25 mouse cellular contexts compared by ENCODE assay signal in the genomic region with DNA sequence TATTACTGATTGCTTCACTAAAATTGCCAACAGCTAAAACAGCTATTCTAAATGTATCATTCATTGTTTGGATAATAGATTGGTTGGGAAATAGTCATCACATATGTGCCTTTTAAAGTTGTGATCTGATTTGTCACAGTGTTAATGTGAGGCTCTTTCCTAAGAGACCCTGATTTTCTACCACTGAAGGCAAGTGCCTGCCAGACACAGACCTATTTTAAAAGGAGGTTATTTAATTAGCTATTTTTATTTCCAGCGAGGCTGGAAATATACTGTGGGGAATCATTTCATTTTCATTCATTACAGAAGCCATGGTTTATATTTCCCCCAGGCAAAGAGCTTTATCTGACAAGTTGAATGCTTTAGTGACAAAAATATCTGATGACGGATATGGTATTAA.
DNase-seq lines count a peak whose midpoint lies in the region; ATAC-seq lines count a peak whose summit lies in the region.
"Had no signal": no experiment of that assay in that cellular context is flagged by ENCODE, and none has a peak within 500 bp of the region (broad histone marks: within the 10 kb centered on the region; RNA-seq: fewer than 3 reads in every experiment).

No protein-coding gene starts in this region.

- H3K9ac ChIP-seq in hindbrain, embryonic 12.5 days, result no peak overlapping the region
- no peak overlapping the region for H3K9ac ChIP-seq in hindbrain, embryonic 11.5 days (ENCODE audit: low read depth, low read length)
- H3K9ac ChIP-seq in midbrain, embryonic 13.5 days (replicated peaks), result no peak overlapping the region
- H3K9ac ChIP-seq in midbrain, embryonic 11.5 days (ENCODE audit: low read length), result no peak overlapping the region
- no peak overlapping the region for H3K9ac ChIP-seq in hindbrain, embryonic 14.5 days
- no peak overlapping the region for H3K9ac ChIP-seq in midbrain, embryonic 16.5 days (ENCODE audit: low read depth, low read length)
- H3K9ac ChIP-seq: intestine, embryonic 15.5 days; kidney, embryonic 15.5 days; limb, embryonic 13.5 days; liver, embryonic 12.5 days; stomach, embryonic 15.5 days had no signal

- no peaks in the 10 kb centered on the region for H3K27me3 ChIP-seq in hindbrain, embryonic 12.5 days
- H3K27me3 ChIP-seq in hindbrain, embryonic 11.5 days (ENCODE audit: control insufficient read depth, insufficient read depth, low read length), result no peaks in the 10 kb centered on the region
- no peaks in the 10 kb centered on the region for H3K27me3 ChIP-seq in midbrain, embryonic 13.5 days
- H3K27me3 ChIP-seq in midbrain, embryonic 11.5 days (ENCODE audit: control insufficient read depth, insufficient read depth, low read length), result no peaks in the 10 kb centered on the region
- H3K27me3 ChIP-seq in hindbrain, embryonic 14.5 days (ENCODE audit: control insufficient read depth, insufficient read depth, low read length), result no peaks in the 10 kb centered on the region
- H3K27me3 ChIP-seq in midbrain, embryonic 16.5 days (ENCODE audit: control insufficient read depth, insufficient read depth, low read depth, low read length), result no peaks in the 10 kb centered on the region
- H3K27me3 ChIP-seq: intestine, embryonic 15.5 days; kidney, embryonic 15.5 days; limb, embryonic 13.5 days; liver, embryonic 12.5 days; Patski; stomach, embryonic 15.5 days had no signal

- H3K4me1 ChIP-seq in hindbrain, embryonic 12.5 days, result no peaks in the 10 kb centered on the region
- H3K4me1 ChIP-seq in hindbrain, embryonic 11.5 days (replicated peaks; ENCODE audit: control insufficient read depth, insufficient read depth, low read length), result no peaks in the 10 kb centered on the region
- H3K4me1 ChIP-seq in midbrain, embryonic 13.5 days (replicated peaks), result peaks cover 21% of the 10 kb centered on the region
- H3K4me1 ChIP-seq in midbrain, embryonic 11.5 days (ENCODE audit: control insufficient read depth, insufficient read depth, low read length), result no peaks in the 10 kb centered on the region
- peaks cover 5% of the 10 kb centered on the region; the same call in 1 of the 2 replicates for H3K4me1 ChIP-seq in hindbrain, embryonic 14.5 days (replicated peaks; ENCODE audit: control insufficient read depth, insufficient read depth, low read length)
- no peaks in the 10 kb centered on the region; the same call in 1 of the 2 replicates for H3K4me1 ChIP-seq in midbrain, embryonic 16.5 days (ENCODE audit: control insufficient read depth, insufficient read depth, low read length)
- H3K4me1 ChIP-seq: heart, embryonic 10.5 days; intestine, embryonic 15.5 days; kidney, embryonic 15.5 days; limb, embryonic 13.5 days; liver, embryonic 12.5 days; stomach, embryonic 15.5 days had no signal

- no peak overlapping the region for H3K4me3 ChIP-seq in hindbrain, embryonic 12.5 days
- no peak overlapping the region for H3K4me3 ChIP-seq in hindbrain, embryonic 11.5 days (ENCODE audit: low read depth, low read length)
- no peak overlapping the region for H3K4me3 ChIP-seq in midbrain, embryonic 13.5 days (replicated peaks)
- H3K4me3 ChIP-seq in midbrain, embryonic 11.5 days (ENCODE audit: low read depth, low read length), result no peak overlapping the region
- no peak overlapping the region for H3K4me3 ChIP-seq in hindbrain, embryonic 14.5 days (replicated peaks; ENCODE audit: low read length)
- no peak overlapping the region for H3K4me3 ChIP-seq in midbrain, embryonic 16.5 days (ENCODE audit: low read depth, low read length)
- H3K4me3 ChIP-seq: forebrain, embryonic 10.5 days; heart, embryonic 10.5 days; intestine, embryonic 15.5 days; kidney, embryonic 15.5 days; limb, embryonic 13.5 days; liver, embryonic 12.5 days; myocyte; stomach, embryonic 15.5 days had no signal

- 63% methylated on average over 2 of the region's 2 CpGs for WGBS in hindbrain, embryonic 12.5 days
- 58% methylated on average over 2 of the region's 2 CpGs for WGBS in hindbrain, embryonic 11.5 days
- WGBS in midbrain, embryonic 13.5 days, result 44% methylated on average over 2 of the region's 2 CpGs
- WGBS in midbrain, embryonic 11.5 days, result 76% methylated on average over 2 of the region's 2 CpGs
- WGBS in hindbrain, embryonic 14.5 days, result 50% methylated on average over 2 of the region's 2 CpGs
- 32% methylated on average over 2 of the region's 2 CpGs for WGBS in midbrain, embryonic 16.5 days

- no peaks in the 10 kb centered on the region for H3K36me3 ChIP-seq in hindbrain, embryonic 12.5 days
- H3K36me3 ChIP-seq in hindbrain, embryonic 11.5 days (ENCODE audit: control insufficient read depth, insufficient read depth, low read length), result no peaks in the 10 kb centered on the region
- H3K36me3 ChIP-seq in midbrain, embryonic 13.5 days, result no peaks in the 10 kb centered on the region
- H3K36me3 ChIP-seq in midbrain, embryonic 11.5 days (ENCODE audit: control insufficient read depth, insufficient read depth, low read length), result no peaks in the 10 kb centered on the region
- H3K36me3 ChIP-seq in hindbrain, embryonic 14.5 days (replicated peaks; ENCODE audit: control insufficient read depth, insufficient read depth), result no peaks in the 10 kb centered on the region
- H3K36me3 ChIP-seq in midbrain, embryonic 16.5 days (ENCODE audit: control insufficient read depth, insufficient read depth, low read length), result no peaks in the 10 kb centered on the region
- H3K36me3 ChIP-seq: forebrain, embryonic 10.5 days; heart, embryonic 10.5 days; intestine, embryonic 15.5 days; kidney, embryonic 15.5 days; limb, embryonic 13.5 days; liver, embryonic 12.5 days; stomach, embryonic 15.5 days had no signal

- ATAC-seq in hindbrain, embryonic 12.5 days (ENCODE audit: low FRiP score), result peak; percentile 68
- no peak for ATAC-seq in hindbrain, embryonic 11.5 days (ENCODE audit: low FRiP score)
- peak; percentile 62; the same call in 1 of the 2 replicates for ATAC-seq in midbrain, embryonic 13.5 days
- ATAC-seq in midbrain, embryonic 11.5 days (ENCODE audit: low FRiP score), result no peak
- peak; percentile 57; the same call in 1 of the 2 replicates for ATAC-seq in hindbrain, embryonic 14.5 days (ENCODE audit: low FRiP score)
- peak; percentile 44 for ATAC-seq in midbrain, embryonic 16.5 days
- ATAC-seq: intestine, embryonic 15.5 days; liver, embryonic 12.5 days; Patski had no signal

- no peaks in the 10 kb centered on the region for H3K9me3 ChIP-seq in hindbrain, embryonic 12.5 days (replicated peaks)
- H3K9me3 ChIP-seq in hindbrain, embryonic 11.5 days (ENCODE audit: control insufficient read depth, low read length), result no peaks in the 10 kb centered on the region
- no peaks in the 10 kb centered on the region for H3K9me3 ChIP-seq in midbrain, embryonic 13.5 days
- no peaks in the 10 kb centered on the region for H3K9me3 ChIP-seq in midbrain, embryonic 11.5 days (ENCODE audit: control insufficient read depth, low read length)
- no peaks in the 10 kb centered on the region for H3K9me3 ChIP-seq in hindbrain, embryonic 14.5 days (ENCODE audit: control insufficient read depth, low read length)
- H3K9me3 ChIP-seq in midbrain, embryonic 16.5 days (replicated peaks; ENCODE audit: control insufficient read depth, low read length, poor library complexity, severe bottlenecking), result no peaks in the 10 kb centered on the region
- H3K9me3 ChIP-seq: forebrain, embryonic 10.5 days; heart, embryonic 10.5 days; intestine, embryonic 15.5 days; kidney, embryonic 15.5 days; limb, embryonic 13.5 days; liver, embryonic 12.5 days; stomach, embryonic 15.5 days had no signal

- DNase-seq in hindbrain, embryonic 11.5 days (ENCODE audit: low spot score), result no peak
- DNase-seq in midbrain, embryonic 11.5 days (ENCODE audit: low spot score, missing footprints), result no peak
- peak; percentile 44 for DNase-seq in hindbrain, embryonic 14.5 days (ENCODE audit: low spot score)
- DNase-seq in adrenal gland, adult (ENCODE audit: inconsistent age in 2 of 2, low spot score in 1 of 2), result no peak
- DNase-seq: adrenal gland, adult 2 months; cerebellum, adult 11-12 months; cerebellum, postnatal 10 days; gastrocnemius, postnatal 10 days; kidney, postnatal 36 days; layer of hippocampus, adult 9-11 months; lung, adult 18-20 months; lung, postnatal 4 days; thymus, postnatal 25 days had no signal

- H3K27ac ChIP-seq in hindbrain, embryonic 12.5 days, result no peak overlapping the region
- no peak overlapping the region for H3K27ac ChIP-seq in hindbrain, embryonic 11.5 days (ENCODE audit: low read depth, low read length)
- no peak overlapping the region for H3K27ac ChIP-seq in midbrain, embryonic 13.5 days
- no peak overlapping the region for H3K27ac ChIP-seq in midbrain, embryonic 11.5 days (ENCODE audit: low read depth, low read length)
- H3K27ac ChIP-seq in hindbrain, embryonic 14.5 days, result no peak overlapping the region
- no peak overlapping the region for H3K27ac ChIP-seq in midbrain, embryonic 16.5 days (ENCODE audit: low read length)
- H3K27ac ChIP-seq: forebrain, embryonic 10.5 days; heart, embryonic 10.5 days; intestine, embryonic 15.5 days; kidney, embryonic 15.5 days; limb, embryonic 13.5 days; liver, embryonic 12.5 days; stomach, embryonic 15.5 days had no signal

- H3K4me2 ChIP-seq in hindbrain, embryonic 12.5 days (replicated peaks), result no peak overlapping the region
- no peak overlapping the region for H3K4me2 ChIP-seq in hindbrain, embryonic 11.5 days (replicated peaks; ENCODE audit: low read depth, low read length)
- no peak overlapping the region for H3K4me2 ChIP-seq in midbrain, embryonic 13.5 days (replicated peaks)
- H3K4me2 ChIP-seq in midbrain, embryonic 11.5 days, result no peak overlapping the region
- no peak overlapping the region for H3K4me2 ChIP-seq in hindbrain, embryonic 14.5 days (replicated peaks)
- H3K4me2 ChIP-seq in midbrain, embryonic 16.5 days (ENCODE audit: low read length), result no peak overlapping the region
- H3K4me2 ChIP-seq: intestine, embryonic 15.5 days; kidney, embryonic 15.5 days; limb, embryonic 13.5 days; liver, embryonic 12.5 days; stomach, embryonic 15.5 days had no signal

Comparison
In these comparisons a context has a peak if more than half of its experiments do, and no peak if none do; other contexts are left out.
1. ATAC-seq: peak in hindbrain, embryonic 12.5 days (single experiment), midbrain, embryonic 13.5 days (single experiment), hindbrain, embryonic 14.5 days (single experiment) and midbrain, embryonic 16.5 days (single experiment); none in hindbrain, embryonic 11.5 days (single experiment) and midbrain, embryonic 11.5 days (single experiment).